Mouse (Mus musculus): ENCODE measurements around the gene Hoxd11.

Hoxd11 gene

GRCm38 (mm10) chr2:74678891-74679595 is at the start of gene Hoxd11:
Gene Hoxd11 (plus strand): TSS chr2:74679557.
- no peak for DNase-seq

DNA sequence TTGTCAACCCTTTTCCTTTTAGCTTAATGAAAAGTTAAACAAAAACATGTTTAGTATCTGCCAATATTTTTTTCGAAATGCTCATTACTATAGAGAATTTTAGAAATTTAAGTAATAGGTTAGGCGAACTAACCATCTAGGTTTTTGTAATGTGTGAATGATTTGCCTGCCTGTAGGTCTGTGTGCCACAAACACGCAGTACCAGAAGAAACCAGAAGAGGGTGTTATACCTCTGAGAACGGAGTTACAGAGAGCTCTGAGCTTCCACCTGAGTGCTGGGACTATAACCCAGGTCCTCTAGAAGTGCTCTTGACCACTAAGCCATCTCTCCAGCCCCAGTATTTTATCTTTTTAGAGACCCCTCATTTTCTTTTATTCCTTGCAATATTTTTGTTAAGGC is 43.9 kb upstream of the Hoxd11 start:
- no peak for DNase-seq

GRCm38 (mm10) chr2:74642431-74642830 is 36.9 kb upstream of the Hoxd11 start:
- no peak for DNase-seq

DNA sequence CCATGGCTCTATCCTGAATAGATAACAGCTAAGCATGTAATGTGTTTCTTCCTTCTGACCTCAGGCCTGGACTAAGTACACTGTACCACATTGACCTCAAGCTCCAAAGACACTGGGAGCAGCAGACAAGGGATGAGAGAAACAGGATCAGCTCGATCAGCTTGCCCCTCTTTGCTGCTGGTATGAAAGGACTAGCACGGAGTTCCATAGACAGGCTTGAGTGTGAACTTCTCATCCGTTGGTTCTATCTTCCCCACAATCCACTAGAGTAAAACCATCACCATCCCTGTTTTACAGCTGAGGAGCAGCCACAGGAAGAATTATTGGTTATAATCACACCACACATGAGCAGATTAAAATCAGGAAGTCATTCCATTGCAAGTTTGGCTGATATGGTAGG is 33.7 kb upstream of the Hoxd11 start:
- DNase-seq = no peak

DNA sequence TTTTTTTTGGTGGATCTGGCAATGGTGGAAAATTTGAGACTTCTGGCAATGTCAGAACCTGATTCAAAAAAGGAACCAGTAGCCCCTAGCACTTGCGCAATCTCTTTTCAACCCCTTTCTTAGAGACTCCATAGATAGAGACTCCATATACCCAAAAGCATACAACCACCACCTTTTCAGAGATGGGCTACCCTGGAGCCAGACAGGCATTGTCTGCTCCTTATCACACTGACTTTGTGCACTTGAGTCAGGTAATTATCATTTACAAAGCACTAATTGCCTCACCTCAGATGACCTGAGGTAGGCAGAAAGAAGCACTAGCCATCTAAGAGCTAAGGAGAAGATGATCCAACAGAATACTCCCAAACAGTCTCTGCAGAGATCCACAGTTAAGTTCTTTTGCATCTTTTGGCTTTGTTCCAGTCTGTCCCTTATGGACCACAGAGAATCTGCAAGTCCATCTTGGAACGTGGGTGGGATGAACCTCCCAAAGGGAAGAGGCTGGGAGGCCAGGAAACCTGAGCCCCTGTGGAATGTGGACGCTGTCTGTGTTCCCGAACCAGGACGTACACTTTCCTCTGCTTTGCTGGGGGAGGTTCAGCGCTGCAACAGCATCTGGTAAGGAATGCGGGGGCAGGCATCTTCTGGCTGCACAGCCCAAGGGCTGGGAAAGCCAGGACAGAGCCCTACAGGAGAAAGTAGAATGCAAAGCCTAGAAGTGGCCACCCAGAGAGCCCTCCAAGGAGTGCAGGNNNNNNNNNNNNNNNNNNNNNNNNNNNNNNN is 32.1 kb upstream of the Hoxd11 start:
- no peak for DNase-seq

GRCm38 (mm10) chr2:74652996-74653340 is 26.4 kb upstream of the Hoxd11 start:
- DNase-seq = no peak

GRCm38 (mm10) chr2:74653781-74654535 is 25.4 kb upstream of the Hoxd11 start:
- no peak for DNase-seq

- DNase-seq = no peak
Measured at GRCm38 (mm10) chr2:74654743-74655419, 24.5 kb upstream of the Hoxd11 start.

- DNase-seq = no peak
Measured at GRCm38 (mm10) chr2:74655420-74655781, 24.0 kb upstream of the Hoxd11 start.

GRCm38 (mm10) chr2:74655821-74656631 is 23.3 kb upstream of the Hoxd11 start:
- DNase-seq = no peak

GRCm38 (mm10) chr2:74656632-74657021 is 22.7 kb upstream of the Hoxd11 start:
- DNase-seq = no peak

DNA sequence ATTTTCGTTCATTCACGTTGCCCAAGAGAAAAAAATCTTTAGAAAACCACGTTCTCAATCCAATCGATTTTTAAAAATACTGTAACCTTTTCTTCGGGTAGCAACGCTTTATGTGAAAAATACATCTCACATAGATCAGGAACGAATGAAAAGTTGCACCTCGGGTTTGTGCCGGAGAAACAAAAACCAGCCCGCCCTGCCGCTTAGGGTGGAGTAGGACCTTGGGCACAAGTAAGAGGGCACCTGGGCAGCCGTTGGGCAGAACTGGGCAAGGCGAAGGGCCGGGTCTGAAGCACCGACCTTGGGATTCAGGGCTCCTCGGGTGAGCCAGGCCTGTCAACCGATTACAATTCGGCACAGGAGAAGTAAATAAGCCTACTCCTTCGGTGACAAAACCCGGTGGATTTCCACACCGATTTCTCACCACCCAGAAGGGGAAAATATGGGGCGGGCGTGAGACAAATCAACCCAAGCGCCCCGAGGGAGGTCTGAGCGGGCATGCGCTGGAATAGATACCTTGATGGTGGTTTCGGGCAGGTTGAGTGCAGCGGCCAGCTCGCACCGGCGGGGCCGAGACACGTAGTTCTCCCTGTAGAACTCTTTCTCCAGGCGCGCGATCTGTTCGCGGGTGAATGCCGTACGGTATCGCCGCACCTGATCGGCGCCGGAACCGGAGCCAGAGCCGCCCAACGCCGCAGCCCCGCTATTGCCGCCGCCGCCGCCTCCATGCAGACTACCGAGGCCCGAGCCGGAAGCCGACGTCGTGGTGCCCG is 21.9 kb upstream of the Hoxd11 start:
- DNase-seq = no peak

GRCm38 (mm10) chr2:74658024-74658666 is 21.2 kb upstream of the Hoxd11 start:
- DNase-seq = no peak

DNA sequence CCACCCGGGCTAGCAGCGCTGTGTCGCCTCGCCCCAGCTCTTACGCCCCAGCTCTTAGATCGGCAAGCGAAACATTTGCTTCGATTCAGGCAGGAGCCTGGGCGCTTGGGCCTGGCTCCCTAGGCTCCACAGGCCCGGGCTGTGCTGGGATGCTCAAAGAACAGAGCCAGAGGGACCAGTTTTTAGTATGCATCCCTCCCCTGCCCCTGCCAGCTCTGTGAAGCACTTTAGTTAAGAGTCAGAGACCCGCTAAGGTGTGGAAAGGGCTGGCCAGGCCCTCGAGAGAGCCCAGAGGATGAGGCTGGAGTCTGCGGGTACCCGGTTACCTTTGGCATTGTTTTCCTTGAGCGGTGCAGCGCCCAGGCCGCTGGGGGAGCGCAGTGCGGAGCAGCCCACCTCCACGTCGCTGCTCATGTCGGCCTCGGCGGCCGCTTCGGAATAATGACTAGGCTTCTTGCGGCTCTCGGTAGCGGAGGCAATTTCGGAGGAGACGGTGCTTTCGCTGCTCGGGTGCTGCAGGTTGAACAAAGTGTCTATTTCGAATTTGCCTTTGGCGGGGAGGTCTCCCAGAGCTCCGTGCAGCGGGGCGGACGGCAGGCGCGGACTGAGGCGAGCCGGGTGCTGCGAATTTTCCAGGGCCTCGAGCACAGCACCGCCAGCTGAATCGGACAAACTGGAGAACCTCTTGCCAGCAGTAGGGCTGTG is 20.5 kb upstream of the Hoxd11 start:
- no peak for DNase-seq

GRCm38 (mm10) chr2:74659507-74660005 is 19.8 kb upstream of the Hoxd11 start, which contains the start of gene Evx2:
Gene Evx2 (minus strand): TSS chr2:74659557.
- DNase-seq = no peak

DNA sequence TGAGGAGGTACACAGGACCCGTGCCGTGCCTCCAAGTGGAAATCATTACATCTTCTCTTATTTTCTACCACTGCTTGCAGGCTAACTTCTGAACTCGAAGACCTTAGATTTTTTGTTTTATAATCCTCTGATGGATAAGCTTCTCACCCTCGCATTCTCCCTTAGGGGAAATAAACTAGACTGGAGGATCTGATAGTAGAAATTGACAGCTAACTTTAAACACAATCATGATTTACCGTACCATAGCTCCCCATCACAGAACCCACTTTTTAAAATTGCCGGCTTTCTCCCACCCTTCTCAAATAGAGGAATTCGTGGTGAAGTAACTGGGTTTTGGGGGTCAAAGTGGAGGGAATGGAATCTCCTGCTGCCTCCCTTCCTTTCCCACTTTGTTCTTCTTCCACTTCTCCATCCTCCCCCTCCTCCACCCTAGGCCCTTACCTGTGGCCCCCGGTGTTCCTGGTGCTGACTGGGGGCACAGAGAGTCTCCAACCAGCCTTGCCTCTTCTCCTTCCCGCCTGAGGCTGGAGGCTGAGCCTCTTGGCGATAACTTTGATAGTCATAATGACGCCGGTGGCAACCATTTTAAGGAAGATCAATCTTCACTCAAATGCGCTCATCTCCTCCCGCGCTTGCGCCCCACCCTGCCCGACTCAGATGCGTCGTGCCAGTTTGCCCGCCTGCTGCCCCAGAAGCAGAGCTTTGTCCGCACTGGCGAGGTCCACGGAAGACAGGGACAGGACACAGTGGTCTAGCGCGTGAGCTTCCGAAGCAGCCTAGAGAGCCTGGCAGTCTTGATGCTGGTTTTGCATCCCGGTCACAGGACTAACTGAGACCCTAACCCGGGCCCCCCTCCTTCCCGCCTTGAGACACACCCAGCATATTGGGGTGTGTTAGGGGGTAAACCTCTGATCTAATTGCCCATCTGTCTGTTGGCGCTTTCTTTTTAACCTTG is 18.7 kb upstream of the Hoxd11 start:
- DNase-seq = no peak

DNA sequence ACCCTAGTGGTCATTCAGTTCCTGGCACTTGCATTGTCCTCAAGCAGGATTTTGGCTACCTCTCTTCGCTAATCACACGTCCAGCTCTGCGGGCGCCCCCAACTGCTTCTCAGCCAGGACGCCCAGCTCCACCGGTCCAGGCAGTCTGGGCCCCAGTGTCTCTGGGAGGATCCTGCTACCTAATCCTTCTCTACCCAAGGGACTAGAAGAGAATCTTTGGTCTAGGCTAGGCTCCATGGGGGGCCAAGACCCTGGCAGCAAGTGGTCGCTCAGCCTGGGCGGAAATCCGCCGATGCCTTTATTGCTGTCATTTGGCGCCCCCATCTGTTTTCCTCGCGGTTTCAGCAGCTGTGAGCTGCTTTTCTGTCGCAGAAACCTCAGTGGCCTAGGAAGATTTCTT is 17.7 kb upstream of the Hoxd11 start:
- no peak for DNase-seq

DNA sequence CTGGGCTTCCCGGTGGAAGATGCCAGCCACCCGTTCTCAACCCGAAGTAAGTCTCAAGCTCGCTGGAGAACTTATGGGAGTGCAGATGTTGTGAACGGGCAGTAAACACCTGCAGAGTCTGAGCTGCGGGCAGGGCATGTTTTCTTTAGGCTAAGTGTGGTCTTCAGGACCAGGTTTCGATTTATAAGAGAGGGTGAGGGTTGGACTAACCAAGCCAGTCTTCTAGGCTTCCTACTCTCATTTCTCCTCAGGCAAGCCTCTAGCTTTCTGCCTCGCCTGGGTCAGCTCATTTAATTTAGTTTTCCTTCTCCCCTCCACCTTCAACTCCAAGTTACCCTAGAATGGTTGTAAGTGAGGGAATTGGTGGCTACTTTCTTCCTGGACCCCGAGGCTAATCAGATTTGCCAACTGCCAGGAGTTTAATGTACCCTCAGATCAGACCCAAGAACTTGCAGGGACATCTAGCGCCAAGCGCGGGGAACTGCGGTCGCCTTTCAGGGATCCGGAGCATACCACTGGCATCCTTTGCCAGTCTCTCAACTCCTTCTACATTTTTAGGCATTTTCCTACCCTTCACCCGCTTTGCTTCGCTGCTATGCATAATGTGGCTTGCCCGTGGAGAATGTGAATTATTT is 15.9 kb upstream of the Hoxd11 start:
- no peak for DNase-seq
